Mouse (Mus musculus) left cerebral cortex, postnatal 14 days (tissue): ENCODE data around the gene Apobec3. TPM values are rescaled to one million over a fixed set of nuclear protein-coding genes. Genes with fewer than 3 reads are reported as not detected.

Experiments
- DNase-seq, 2 experiments: peaks; one replicate each; pipeline ENCODE4 v3.0.0; 2021 to 2022; ENCODE audit warnings: low spot score in 2 of 2, mixed read lengths in 1 of 2
- intact Hi-C: fragments of 180-260 bp; cut with DNase I; formaldehyde crosslinking; loops from one replicate; pipeline ENCODE4 v1.15.1; 2025
- total RNA-seq, 2 experiments: library from RNA; stranded (reverse); gene quantifications; 2 replicates each; pipeline ENCODE4 v1.2.3; 2021

Apobec3 gene
- total RNA-seq, 2 experiments from 2014 or later, result 4.2 to 5.1 TPM

- DNase-seq, result no peak
- intact Hi-C loops, result no loop called here
Measured at GRCm38 (mm10) chr15:79939913-79940312, 48.5 kb downstream of the Apobec3 start.

GRCm38 (mm10) chr15:79940932-79941331 lies 49.5 kb downstream of the Apobec3 start:
- no peak for DNase-seq
- intact Hi-C loops, result no loop called here

GRCm38 (mm10) chr15:79942541-79942940 lies 51.1 kb downstream of the Apobec3 start:
- intact Hi-C loops, result no loop called here
- no peak for DNase-seq

- no peak for DNase-seq
- intact Hi-C loops, result no loop called here
Measured at GRCm38 (mm10) chr15:79943584-79943983, 52.1 kb downstream of the Apobec3 start.

GRCm38 (mm10) chr15:79944948-79945347 lies 53.5 kb downstream of the Apobec3 start:
- intact Hi-C loops, result no loop called here
- DNase-seq, result no peak

GRCm38 (mm10) chr15:79946022-79946421 lies 54.6 kb downstream of the Apobec3 start:
- intact Hi-C loops, result loop anchor here (2.0 kb wide), 2 partner anchors 123 to 131 kb away; no protein-coding TSS in a partner anchor
- DNase-seq, result peak; percentile 92

GRCm38 (mm10) chr15:79946790-79947189 lies 55.3 kb downstream of the Apobec3 start:
- intact Hi-C loops, result loop anchor here (2.0 kb wide), 2 partner anchors 122 to 130 kb away; no protein-coding TSS in a partner anchor
- peak in 1 of 2 experiments; percentile 50 for DNase-seq

GRCm38 (mm10) chr15:79947681-79948080 lies 56.2 kb downstream of the Apobec3 start:
- no peak for DNase-seq
- intact Hi-C loops, result loop anchor here (2.0 kb wide), 2 partner anchors 121 to 129 kb away; no protein-coding TSS in a partner anchor

GRCm38 (mm10) chr15:79950250-79951025 lies 59.0 kb downstream of the Apobec3 start:
- intact Hi-C loops, result loop anchor here (2.0 kb wide), 1 partner anchor 56 kb away; no protein-coding TSS in a partner anchor
- peak; percentile 55 to 58 for DNase-seq

GRCm38 (mm10) chr15:79951226-79951625 lies 59.8 kb downstream of the Apobec3 start:
- intact Hi-C loops, result loop anchor here (2.0 kb wide), 1 partner anchor 56 kb away; no protein-coding TSS in a partner anchor
- no peak for DNase-seq

GRCm38 (mm10) chr15:79951730-79952503 lies 60.5 kb downstream of the Apobec3 start:
- DNase-seq, result no peak

GRCm38 (mm10) chr15:79952504-79953231 lies 61.2 kb downstream of the Apobec3 start:
- intact Hi-C loops, result no loop called here
- no peak for DNase-seq

More at GRCm38 (mm10) chr15:79951730-79952503, 60.5 kb downstream of the Apobec3 start:
- intact Hi-C loops, result loop anchor here (2.0 kb wide), 1 partner anchor 55 kb away; no protein-coding TSS in a partner anchor

GRCm38 (mm10) chr15:79953470-79953869 lies 62.0 kb downstream of the Apobec3 start:
- intact Hi-C loops, result no loop called here
- no peak for DNase-seq

GRCm38 (mm10) chr15:79956559-79956958 lies 65.1 kb downstream of the Apobec3 start:
- intact Hi-C loops, result no loop called here

GRCm38 (mm10) chr15:79958418-79958817 lies 67.0 kb downstream of the Apobec3 start:
- intact Hi-C loops, result no loop called here
- DNase-seq, result no peak

More at GRCm38 (mm10) chr15:79956559-79956958, 65.1 kb downstream of the Apobec3 start:
- no peak for DNase-seq

GRCm38 (mm10) chr15:79961366-79961921 lies 70.0 kb downstream of the Apobec3 start:
- intact Hi-C loops, result no loop called here
- peak in 1 of 2 experiments; percentile 48 for DNase-seq

GRCm38 (mm10) chr15:79962661-79963060 lies 71.2 kb downstream of the Apobec3 start:
- intact Hi-C loops, result no loop called here
- peak in 1 of 2 experiments; percentile 60 for DNase-seq

GRCm38 (mm10) chr15:79964376-79964775 lies 72.9 kb downstream of the Apobec3 start:
- DNase-seq, result no peak
- intact Hi-C loops, result no loop called here
